Mouse (Mus musculus) forebrain, postnatal 0 days (tissue): ENCODE measurements at regions not wholly inside any gene's neighbourhood (a gene's known extent, or its start where the extent isn't known, plus 50 kb on each side); places are given as distances from the start of the nearest gene placed in this dataset.
A peak's percentile ranks its signal among the peaks of the same experiment; 100 is the strongest.

Experiments
- ATAC-seq: fragments of 200-750 bp; cut with Nextera tagmentation; 2 replicates; pipeline ENCODE4 v1.8.0; 2017; ENCODE audit warnings: mild to moderate bottlenecking, moderate library complexity
- DNase-seq: peaks from one replicate; pipeline ENCODE4 v3.0.0-alpha.2; 2015
- H3K27ac ChIP-seq: fragments of 300-500 bp; sonication (generic); 2 replicates; pipeline ENCODE4 v1.5.1; 2014; ENCODE audit warnings: low read depth, mild to moderate bottlenecking, antibody characterized with exemption, low read length, moderate library complexity, mixed read lengths
- H3K27me3 ChIP-seq: fragments of 300-500 bp; sonication (generic); 2 replicates; pipeline ENCODE4 v1.6.1; 2014; ENCODE audit warnings: mild to moderate bottlenecking, low read length, mixed read lengths; ENCODE audit not compliant: insufficient read depth
- H3K36me3 ChIP-seq: fragments of 300-500 bp; sonication (generic); 2 replicates; pipeline ENCODE4 v1.6.1; 2014; ENCODE audit warnings: mild to moderate bottlenecking, moderate library complexity; ENCODE audit not compliant: insufficient read depth
- H3K4me1 ChIP-seq: fragments of 300-500 bp; sonication (generic); 2 replicates; pipeline ENCODE4 v1.6.1; 2014; ENCODE audit warnings: antibody characterized with exemption; ENCODE audit not compliant: insufficient read depth
- H3K4me2 ChIP-seq: fragments of 300-500 bp; sonication (generic); 2 replicates; pipeline ENCODE4 v1.6.1; 2014; ENCODE audit warnings: low read depth, mild to moderate bottlenecking, moderate library complexity
- H3K4me3 ChIP-seq: fragments of 300-500 bp; sonication (generic); 2 replicates; pipeline ENCODE4 v1.5.1; 2014; ENCODE audit warnings: low read depth, low read length, mixed read lengths
- H3K9ac ChIP-seq: fragments of 300-500 bp; sonication (generic); 2 replicates; pipeline ENCODE4 v1.6.1; 2014; ENCODE audit warnings: mild to moderate bottlenecking
- H3K9me3 ChIP-seq: fragments of 300-500 bp; sonication (generic); 2 replicates; pipeline ENCODE4 v1.6.1; 2016; ENCODE audit warnings: low read length
- CTCF ChIP-seq: sonication (generic); IDR thresholded peaks from 2 replicates; pipeline ENCODE4 v1.5.1; 2016; ENCODE audit warnings: antibody characterized with exemption, control low read depth, low read depth
- WGBS: fragments of 180-500 bp; shearing (Covaris S2); extraction: QIAGEN DNeasy Blood & Tissue Kit; methylation state at CpG from one replicate; pipeline ENCODE4 v1.1.7; 2014; 5-methylcytosine and 5-hydroxymethylcytosine counted together

GRCm38 (mm10) chr4:91029462-91029861 lies 371.1 kb downstream of the Elavl2 start:
- WGBS, result 87% methylated on average over 2 of the region's 2 CpGs

GRCm38 (mm10) chr4:91028013-91028626 lies 372.5 kb downstream of the Elavl2 start:
- WGBS, result 71% methylated on average over 6 of the region's 6 CpGs
- no peak for TF ChIP-seq CTCF
- no peaks in the 10 kb centered on the region for H3K4me1 ChIP-seq
- no peak overlapping the region for H3K4me2 ChIP-seq
- ATAC-seq (peak; percentile 86), DNase-seq (peak; percentile 45)
- H3K9ac ChIP-seq, result no peak overlapping the region
- no peaks in the 10 kb centered on the region for H3K9me3 ChIP-seq
- H3K27me3 ChIP-seq, result no peaks in the 10 kb centered on the region
- no peak overlapping the region for H3K4me3 ChIP-seq
- no peak overlapping the region for H3K27ac ChIP-seq
- no peaks in the 10 kb centered on the region for H3K36me3 ChIP-seq

More at GRCm38 (mm10) chr4:91029462-91029861, 371.1 kb downstream of the Elavl2 start:
- DNase-seq (no peak), ATAC-seq (no peak)
- no peak for TF ChIP-seq CTCF
- Histone ChIP-seq H3K4me2 (no peak overlapping the region), H3K4me3 (no peak overlapping the region), H3K27me3 (no peaks in the 10 kb centered on the region), H3K4me1 (no peaks in the 10 kb centered on the region), H3K36me3 (no peaks in the 10 kb centered on the region), H3K9ac (no peak overlapping the region), H3K9me3 (no peaks in the 10 kb centered on the region), H3K27ac (no peak overlapping the region)

- no peak for ATAC-seq
- H3K36me3 ChIP-seq, result no peaks in the 10 kb centered on the region
- 85% methylated on average over 2 of the region's 2 CpGs for WGBS
Observed at GRCm38 (mm10) chr4:90996388-90997092, 404.0 kb downstream of the Elavl2 start.

DNA sequence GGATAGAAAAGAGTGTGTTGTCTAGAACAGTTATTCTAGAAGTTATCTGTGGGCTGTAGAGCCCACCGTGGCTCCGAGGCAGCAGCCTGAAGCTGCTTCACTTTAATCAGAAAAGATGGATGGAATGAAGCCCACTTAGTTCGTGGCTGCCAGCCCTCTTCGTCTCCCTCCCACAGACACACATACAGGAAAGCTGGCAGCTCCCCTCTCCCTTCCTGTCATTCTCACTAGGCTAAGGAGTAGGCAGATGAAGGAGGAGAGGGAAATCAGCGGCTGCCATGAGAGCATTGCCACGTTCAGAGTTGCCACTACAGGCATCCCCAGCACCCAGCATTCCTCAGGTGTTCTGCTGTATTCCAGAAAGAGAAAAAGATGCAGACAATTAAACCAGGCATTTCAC lies 435.9 kb downstream of the Elavl2 start:
- 49% methylated on average over 6 of the region's 6 CpGs for WGBS
- H3K27me3 ChIP-seq, result no peaks in the 10 kb centered on the region
- no peak overlapping the region for H3K4me3 ChIP-seq
- DNase-seq, result peak; percentile 31
- no peak overlapping the region for H3K27ac ChIP-seq
- H3K9ac ChIP-seq, result no peak overlapping the region
- TF ChIP-seq CTCF, result no peak
- peak; percentile 64 for ATAC-seq
- H3K9me3 ChIP-seq, result no peaks in the 10 kb centered on the region
- no peaks in the 10 kb centered on the region for H3K36me3 ChIP-seq
- H3K4me1 ChIP-seq, result no peaks in the 10 kb centered on the region
- no peak overlapping the region for H3K4me2 ChIP-seq

More at GRCm38 (mm10) chr4:90996388-90997092, 404.0 kb downstream of the Elavl2 start:
- Histone ChIP-seq H3K4me1 (no peaks in the 10 kb centered on the region), H3K4me3 (no peak overlapping the region), H3K27ac (no peak overlapping the region), H3K9me3 (no peaks in the 10 kb centered on the region), H3K4me2 (no peak overlapping the region), H3K9ac (no peak overlapping the region), H3K27me3 (no peaks in the 10 kb centered on the region)
- no peak for DNase-seq
- no peak for TF ChIP-seq CTCF

DNA sequence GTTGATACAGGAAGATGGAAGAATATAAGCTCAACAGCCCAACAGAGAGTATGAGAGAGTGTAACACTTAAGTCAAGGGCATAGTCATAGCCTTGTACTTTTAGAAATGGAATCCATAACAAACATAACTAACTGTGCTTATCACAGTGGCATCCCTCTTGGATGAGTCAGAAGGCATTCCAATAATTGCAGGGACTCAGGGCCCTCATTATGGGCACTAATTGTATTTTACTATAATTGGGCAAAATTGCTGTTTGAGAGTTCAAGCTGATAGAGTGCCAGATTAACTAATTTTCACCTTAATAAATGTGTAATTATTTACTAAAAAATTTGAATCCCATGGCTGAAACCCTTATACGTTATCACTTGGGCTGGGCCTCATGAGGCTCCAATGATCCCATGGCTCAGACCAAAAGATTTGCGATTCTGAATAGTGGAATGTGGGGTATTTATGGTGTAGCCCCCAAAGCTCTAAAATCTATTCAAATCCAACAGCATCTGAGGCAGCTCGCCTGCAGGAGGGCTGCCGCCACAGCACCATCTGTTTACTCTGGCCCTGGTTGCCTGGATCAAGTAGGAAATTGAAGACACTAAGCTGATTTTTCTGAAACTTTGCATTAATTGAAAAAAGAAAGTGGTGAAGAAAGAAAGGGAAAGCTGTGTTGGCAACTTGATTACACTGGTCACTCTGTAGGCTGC lies 456.7 kb downstream of the Elavl2 start:
- no peak overlapping the region for H3K9ac ChIP-seq
- ATAC-seq, result peak; percentile 25
- peak; percentile 25 for DNase-seq
- 25% methylated on average over 4 of the region's 4 CpGs for WGBS
- H3K4me2 ChIP-seq, result no peak overlapping the region
- no peak overlapping the region for H3K4me3 ChIP-seq
- H3K27me3 ChIP-seq, result no peaks in the 10 kb centered on the region
- no peaks in the 10 kb centered on the region for H3K4me1 ChIP-seq
- H3K36me3 ChIP-seq, result no peaks in the 10 kb centered on the region
- H3K9me3 ChIP-seq, result no peaks in the 10 kb centered on the region
- no peak overlapping the region for H3K27ac ChIP-seq
- TF ChIP-seq CTCF, result peak; percentile 12; the same call in 1 of the 2 replicates

- no peak overlapping the region for H3K9ac ChIP-seq
- ATAC-seq (peak; percentile 75), DNase-seq (peak; percentile 69)
- H3K27me3 ChIP-seq, result no peaks in the 10 kb centered on the region
- no peak overlapping the region for H3K4me2 ChIP-seq
- H3K9me3 ChIP-seq, result no peaks in the 10 kb centered on the region
- no peak overlapping the region for H3K27ac ChIP-seq
- 61% methylated on average over 6 of the region's 6 CpGs for WGBS
- no peak for TF ChIP-seq CTCF
- no peaks in the 10 kb centered on the region for H3K36me3 ChIP-seq
- H3K4me3 ChIP-seq, result no peak overlapping the region
- H3K4me1 ChIP-seq, result no peaks in the 10 kb centered on the region
Observed at GRCm38 (mm10) chr4:90917312-90918107, 483.1 kb downstream of the Elavl2 start.
